Mouse (Mus musculus): Measurements from ENCODE around the gene Hist1h2aa.

The Hist1h2aa gene

DNA sequence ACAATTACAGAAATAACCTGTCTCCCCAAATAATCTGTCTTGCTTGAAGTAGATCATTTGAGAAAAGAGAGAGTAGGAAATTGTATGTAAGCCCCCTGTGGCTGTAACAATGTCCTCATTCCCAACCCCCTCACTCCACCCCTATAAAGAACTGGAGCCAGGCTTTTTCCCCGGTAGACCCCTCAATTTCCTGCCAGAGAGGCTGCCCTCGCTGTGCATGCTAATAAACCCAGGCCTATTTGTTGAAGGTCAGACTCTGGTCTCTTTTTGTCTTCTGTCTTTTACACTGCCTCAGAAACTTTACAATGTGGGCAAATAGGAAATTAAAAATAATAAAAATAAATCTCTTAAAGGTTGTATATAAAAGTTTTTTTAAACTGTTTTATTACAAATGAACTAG, 12.0 kb downstream of the Hist1h2aa start:
- DNase-seq: no peak

DNA sequence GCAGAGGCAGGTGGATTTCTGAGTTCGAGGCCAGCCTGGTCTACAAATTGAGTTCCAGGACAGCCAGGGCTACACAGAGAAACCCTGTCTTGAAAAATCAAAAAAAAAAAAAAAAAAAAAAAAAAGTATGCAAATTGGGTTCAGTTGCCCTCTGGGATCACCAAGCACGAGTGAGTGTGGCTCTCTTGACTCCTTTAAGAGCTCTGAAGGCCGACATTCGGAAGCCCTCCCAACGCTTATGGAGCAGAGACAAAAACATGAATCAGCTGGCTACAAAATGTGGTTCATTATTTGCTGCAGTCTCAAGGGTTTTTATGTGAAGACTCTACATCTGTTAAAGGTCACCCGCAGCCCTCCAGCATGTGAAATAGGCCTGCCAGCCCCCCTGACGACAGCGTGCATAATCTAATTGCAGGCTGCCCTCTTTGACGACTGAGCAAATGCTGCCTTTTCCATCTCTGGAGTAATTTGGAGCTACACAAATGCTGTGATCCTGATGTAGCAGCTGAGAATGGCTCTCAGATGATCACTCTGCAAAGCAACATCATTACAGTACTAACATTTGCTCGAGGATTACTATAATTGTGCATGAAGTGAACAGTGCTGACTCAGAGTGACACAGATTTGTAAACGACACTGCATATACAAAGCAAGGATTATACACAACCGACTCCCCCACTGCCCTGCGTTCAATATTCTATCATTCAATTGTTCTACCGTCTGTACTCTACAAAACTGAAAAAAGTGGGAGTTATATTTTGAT, 15.4 kb downstream of the Hist1h2aa start:
- DNase-seq: no peak

DNA sequence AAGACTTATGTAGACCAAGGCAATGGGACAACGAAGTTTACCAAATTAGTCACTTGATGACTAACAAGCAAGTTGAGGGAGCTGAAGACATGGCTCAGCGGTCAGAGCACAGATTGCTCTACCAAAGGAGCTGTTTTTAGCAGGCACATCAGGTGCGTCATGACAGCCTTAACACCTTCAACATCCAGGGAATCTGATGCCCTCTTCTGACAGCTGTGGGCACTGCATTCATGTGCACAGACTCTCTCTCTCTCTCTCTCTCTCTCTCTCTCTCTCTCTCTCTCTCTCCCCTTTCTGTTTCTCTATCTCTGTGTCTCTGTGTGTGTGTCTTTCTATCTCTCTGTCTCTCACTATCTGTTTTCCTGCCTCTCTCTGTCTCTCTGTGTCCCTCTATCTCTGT, 16.7 kb downstream of the Hist1h2aa start:
- peak; percentile 19 for DNase-seq

DNA sequence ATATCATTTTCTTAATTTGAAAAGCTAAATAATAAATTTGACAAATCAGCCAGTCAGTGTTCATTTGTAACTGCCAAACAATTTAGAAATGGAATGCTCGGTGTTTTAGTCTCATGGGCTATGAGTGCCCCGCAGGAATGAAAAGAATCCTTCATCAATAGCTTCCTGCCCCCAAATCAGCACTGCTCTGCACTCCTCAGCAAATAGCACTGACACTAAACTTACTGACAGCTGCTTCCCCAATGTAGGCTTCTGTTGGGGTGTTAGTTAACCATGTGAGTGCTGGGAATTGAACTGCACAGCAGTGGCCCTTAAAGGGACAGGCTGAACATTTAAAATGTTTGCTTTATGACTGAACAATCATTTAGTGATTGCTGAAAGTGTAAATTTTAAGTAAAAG, 25.5 kb downstream of the Hist1h2aa start:
- no peak for DNase-seq

DNA sequence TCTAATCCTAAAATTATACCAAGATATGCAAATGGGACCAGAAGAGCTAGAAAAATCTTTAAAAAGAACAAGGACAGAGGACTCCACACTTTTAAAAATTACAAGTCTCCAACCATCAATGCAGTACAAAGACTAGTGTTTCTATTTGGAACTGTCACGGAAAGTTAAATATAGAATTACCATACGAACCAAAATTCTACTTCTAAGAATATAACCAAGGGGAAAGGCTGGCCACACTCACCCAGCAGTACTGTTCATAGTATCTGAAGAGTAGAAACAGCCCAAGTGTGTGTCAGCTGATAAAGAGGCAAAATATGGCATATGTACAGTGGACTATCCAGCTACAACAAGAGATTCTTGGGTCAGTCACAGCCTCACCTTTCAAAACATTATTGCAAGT, 30.6 kb downstream of the Hist1h2aa start:
- DNase-seq: no peak

DNA sequence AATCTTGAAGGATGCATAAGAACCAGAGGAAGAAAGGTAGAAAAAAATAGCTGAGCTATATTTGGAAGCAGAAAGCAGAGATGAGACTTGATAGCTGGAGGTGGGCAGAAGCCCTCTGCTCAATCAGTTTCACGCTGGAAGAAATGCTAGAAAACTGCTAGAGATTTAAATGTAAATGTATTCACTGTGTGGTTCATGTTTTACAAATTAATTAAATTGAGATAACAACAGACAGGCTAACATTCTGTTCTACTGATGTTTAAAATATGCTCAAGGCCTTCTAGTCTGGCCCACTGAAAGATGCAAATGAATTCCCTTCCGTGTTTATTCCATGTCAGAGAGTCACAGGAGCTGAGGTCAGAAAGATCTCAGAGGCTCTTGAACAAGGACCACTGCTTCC, 37.6 kb downstream of the Hist1h2aa start:
- DNase-seq: no peak

DNA sequence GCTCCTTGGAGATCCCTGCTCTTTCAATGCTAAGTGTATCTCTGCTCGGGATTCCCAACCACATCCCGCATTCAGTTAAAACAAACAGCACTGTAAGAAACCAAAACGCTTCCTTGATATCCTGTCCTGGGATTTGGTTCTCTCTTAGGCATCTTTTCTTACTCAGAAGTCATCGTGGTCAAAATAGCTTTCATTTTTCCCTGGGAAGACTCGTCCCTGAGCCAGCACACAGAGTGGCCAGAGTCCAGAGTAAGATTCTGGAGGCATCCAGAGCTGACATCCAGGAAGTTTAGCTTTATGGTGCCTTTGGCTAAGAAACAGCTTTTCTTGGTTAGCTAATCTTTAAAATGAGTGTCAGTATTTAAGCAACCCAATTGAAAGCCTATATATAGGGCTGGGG, 38.0 kb downstream of the Hist1h2aa start:
- no peak for DNase-seq
